Mouse (Mus musculus) adrenal gland, adult (tissue): ENCODE measurements around the gene Cd180.

Experiments used
- DNase-seq, 2 experiments: peaks; one replicate each; pipeline ENCODE4 v3.0.0; 2022 to 2023; ENCODE audit warnings: low spot score in 1 of 2; ENCODE audit not compliant: inconsistent age in 2 of 2

Gene Cd180

DNA sequence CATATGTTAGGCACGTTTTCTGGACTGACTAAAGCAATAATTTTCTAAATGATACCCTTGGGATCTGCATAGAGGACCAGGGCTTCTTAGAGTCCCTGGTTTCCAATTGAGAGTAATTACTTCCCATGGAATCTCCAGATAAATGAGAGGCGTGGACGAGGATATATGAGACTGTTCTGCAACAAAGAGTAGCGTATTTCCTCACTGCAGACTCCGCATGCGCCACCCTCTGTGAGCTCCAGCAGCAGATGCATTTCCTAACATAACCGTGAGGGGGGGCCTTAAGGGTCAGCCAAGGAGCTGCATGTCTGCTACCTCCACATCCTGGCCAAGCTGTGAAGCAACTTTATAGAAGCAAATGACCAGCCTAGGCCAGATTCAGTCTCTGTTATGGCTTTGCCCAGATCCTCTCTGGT lies 81.4 kb downstream of the Cd180 start:
- DNase-seq = no peak

DNA sequence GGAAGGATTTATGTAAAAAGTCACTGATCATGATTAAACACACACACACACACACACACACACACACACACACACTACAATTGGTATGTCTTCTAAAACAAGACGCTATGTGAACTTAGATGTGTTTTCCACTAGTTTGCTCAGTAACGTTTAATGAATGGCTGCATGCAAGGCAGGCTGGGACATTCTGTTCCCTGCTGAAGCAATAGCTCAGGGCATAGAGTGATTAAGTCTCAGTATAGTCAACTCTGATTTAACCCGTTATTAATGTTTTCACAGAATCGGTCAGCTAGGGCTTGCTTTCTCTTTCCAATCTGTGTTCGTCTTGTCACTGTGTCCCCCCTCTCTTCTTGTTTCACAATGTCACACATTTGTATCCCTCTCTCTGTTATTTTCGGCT lies 82.1 kb downstream of the Cd180 start:
- no peak for DNase-seq

DNA sequence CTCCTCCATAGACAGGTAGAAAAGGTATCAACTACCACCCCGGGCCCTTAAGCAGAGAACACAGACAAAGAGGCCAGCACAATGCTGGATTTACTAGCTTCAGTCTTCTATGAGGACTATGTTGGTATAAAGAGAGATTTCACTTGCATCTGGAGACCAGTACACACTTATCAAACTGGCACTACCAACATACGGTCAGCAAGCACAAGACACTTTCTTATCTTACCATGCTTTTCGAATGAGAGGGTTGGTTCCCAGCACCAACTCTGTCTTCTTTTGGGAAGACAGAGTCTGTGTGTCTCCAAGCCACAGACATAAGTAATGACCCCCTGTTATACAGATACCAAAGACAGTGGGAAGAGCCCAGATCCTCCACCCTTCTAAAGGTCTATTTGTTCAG lies 85.5 kb downstream of the Cd180 start:
- no peak for DNase-seq

DNA sequence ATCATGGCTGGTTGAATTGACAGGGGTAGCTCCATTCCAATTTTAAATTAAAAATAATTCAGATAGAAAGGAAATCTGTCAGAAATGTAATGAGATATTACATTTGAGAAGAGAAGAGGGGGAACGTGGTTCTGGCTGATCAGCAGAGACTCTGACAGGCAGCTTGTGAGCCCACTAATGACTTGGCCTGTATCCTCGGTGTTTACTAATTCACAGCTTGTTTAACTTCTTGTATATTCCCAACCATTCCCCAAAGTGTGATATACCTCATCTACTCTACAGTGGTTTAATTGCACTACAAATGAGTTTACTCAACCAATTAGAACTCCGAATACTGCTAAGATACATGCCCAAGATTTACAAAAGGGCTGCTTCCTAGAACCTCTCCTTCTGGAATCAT lies 85.9 kb downstream of the Cd180 start:
- DNase-seq = no peak

DNA sequence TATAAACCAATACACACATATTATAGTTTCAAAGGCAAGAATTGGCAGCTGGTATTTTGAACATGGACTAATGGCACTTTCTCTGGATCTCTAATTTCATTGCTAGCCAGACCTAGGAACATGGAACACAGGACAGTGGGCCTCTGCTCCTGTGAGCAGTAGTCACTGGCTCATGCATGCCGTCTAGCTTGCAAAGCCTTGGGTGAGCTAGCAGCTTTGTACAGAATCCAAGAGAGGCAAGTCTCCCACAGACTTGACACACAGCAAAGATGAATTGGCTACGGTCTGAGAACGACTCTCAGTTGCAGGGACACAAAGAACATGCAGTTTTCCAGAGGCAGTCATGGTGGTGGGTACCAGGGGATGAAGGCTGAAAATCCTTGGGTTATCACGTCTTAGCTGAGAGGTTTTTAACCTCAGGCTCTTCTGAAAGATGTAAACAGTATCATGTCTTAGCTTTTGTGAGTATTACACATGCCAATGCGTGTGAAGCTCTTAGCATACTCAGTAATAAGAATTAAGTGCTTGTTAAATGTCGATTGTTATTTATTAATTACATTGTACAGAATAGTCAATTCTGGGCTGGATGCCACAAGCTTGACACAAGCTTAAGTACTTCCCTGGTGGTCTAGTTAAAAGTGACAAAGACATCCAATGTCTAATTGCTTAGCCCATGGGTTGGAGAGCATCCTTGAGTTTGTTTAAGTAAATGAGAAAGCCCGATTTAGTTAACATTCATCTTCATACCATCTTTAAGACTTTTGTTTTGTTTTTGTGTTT lies 90.4 kb downstream of the Cd180 start:
- no peak for DNase-seq

DNA sequence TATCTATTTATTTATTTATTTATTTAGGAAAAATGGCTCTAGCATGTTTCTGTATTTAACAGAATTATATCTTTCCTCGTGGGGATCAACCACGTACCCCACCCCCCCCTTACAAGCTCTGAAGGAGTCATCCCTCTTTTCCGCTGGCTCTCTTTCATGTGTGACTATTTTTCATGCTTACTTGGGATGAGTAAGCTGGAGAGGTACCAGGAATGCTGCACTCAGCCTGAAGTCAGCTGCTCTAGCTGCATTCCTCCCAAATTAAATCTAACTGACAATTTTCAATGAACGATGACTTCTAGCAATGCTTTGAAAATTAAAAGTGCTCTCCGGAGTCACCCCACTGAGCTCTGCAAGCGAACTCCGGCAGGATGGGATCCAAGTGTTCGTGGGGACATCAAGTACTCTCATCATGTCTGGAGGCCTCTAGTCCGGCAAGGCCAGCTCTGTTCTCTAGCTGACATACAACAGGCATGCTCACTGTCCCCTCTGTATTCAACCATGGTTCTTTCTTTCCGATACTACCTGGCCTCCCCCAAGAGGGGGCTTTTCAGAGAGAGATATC lies 93.4 kb downstream of the Cd180 start:
- DNase-seq = peak; percentile 68 to 71
